Mouse (Mus musculus): ENCODE data around the gene Gm5926. TPM values are rescaled to one million over a fixed set of nuclear protein-coding genes. Genes with fewer than 3 reads are reported as not detected.
"Not testable (repeated sequence)": the region's sequence is repeated elsewhere in the genome, so short reads cannot be mapped to it uniquely, and the experiment has no call there.

The Gm5926 gene
- not detected for total RNA-seq (2021)

DNA sequence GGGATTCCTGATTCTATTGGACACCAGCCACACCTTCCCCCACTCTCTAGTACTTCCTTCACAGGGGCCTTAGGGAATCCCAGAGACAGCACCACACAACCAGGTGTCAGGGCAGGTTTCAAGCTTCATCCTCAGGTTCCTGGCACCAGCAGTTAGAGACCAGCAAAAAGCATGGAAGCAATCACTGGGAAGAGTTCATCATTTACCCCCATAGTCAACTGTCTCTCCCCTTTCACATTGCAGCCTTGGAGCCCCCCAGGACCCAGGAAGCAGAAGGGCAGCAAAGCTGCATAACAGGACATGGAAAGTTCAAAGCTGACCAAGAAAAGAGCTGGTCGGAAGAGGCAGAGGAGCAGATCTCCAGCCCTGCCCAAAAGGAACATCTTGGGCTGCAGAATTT, at the start of gene Gm5926:
Gm5926 (plus strand) TSS at position 301 of the 400 bp plus-strand sequence.
- intact Hi-C loops (cut with DNase I): not testable (repeated sequence)

DNA sequence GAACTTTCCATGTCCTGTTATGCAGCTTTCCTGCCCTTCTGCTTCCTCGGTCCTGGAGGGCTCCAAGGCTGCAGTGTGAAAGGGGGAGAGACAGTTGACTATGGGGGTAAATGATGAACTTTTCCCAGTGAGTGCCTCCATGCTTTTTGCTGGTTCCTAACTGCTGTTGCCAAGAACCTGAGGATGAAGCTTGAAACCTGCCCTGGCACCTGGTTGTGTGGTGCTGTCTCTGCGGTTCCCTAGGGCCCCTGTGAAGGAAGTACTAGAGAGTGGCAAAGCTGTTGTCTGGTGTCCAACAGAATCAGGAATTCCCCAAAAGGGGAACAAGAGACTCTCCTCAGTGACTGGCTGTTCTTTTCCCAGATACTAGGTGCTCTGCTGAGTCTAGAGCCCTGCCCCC, 49.5 kb upstream of the Gm5926 start:
- intact Hi-C loops (cut with DNase I); DNase-seq (ENCODE audit: low spot score in 2 of 2): not testable (repeated sequence)

More for the DNA sequence above, at the start of gene Gm5926:
- DNase-seq (ENCODE audit: low spot score in 2 of 2): not testable (repeated sequence)

DNA sequence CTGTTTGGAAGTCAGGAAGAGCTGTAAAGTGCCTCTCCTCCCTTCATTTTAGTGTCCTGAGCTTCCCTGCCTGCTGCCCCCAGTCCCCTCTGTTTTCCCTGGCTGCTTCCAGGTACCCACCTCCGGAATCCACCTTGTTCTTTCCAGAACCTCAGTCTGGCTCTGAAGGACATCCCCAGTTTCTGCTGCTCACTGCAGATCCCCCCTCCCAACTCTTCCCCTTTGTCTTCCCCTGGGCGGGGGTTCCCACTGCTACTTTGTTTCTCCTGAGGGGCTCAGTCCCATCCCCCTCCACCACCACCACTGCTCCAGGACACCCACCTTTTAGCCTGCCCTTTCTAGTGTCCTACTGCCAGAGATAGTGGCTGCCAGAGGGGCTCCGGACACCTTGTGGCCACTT, 49.1 kb upstream of the Gm5926 start:
- intact Hi-C loops (cut with DNase I); DNase-seq (ENCODE audit: low spot score in 2 of 2): not testable (repeated sequence)

Other genes with a start within 250 kb of the Gm5926 start
- gene Btbd35f1, start 90.7 kb upstream of the Gm5926 start, total RNA-seq (2021): not detected
- not detected for gene Btbd35f21, start 75.4 kb downstream of the Gm5926 start, total RNA-seq (2021)
- not detected for gene Btbd35f30, start 243.9 kb downstream of the Gm5926 start, total RNA-seq (2021)

All from left cerebral cortex, postnatal 36 days (tissue).